Mouse (Mus musculus) naive thymus-derived CD4-positive, alpha-beta T cell, adult 2 months (primary cell): Measurements from ENCODE around the gene Rsph3a.
A peak's percentile ranks its signal among the peaks of the same experiment; 100 is the strongest.

Source experiments
- DNase-seq: peaks from one replicate; pipeline ENCODE4 v3.0.0-alpha.2; 2011; ENCODE audit warnings: low read depth

Rsph3a gene

DNA sequence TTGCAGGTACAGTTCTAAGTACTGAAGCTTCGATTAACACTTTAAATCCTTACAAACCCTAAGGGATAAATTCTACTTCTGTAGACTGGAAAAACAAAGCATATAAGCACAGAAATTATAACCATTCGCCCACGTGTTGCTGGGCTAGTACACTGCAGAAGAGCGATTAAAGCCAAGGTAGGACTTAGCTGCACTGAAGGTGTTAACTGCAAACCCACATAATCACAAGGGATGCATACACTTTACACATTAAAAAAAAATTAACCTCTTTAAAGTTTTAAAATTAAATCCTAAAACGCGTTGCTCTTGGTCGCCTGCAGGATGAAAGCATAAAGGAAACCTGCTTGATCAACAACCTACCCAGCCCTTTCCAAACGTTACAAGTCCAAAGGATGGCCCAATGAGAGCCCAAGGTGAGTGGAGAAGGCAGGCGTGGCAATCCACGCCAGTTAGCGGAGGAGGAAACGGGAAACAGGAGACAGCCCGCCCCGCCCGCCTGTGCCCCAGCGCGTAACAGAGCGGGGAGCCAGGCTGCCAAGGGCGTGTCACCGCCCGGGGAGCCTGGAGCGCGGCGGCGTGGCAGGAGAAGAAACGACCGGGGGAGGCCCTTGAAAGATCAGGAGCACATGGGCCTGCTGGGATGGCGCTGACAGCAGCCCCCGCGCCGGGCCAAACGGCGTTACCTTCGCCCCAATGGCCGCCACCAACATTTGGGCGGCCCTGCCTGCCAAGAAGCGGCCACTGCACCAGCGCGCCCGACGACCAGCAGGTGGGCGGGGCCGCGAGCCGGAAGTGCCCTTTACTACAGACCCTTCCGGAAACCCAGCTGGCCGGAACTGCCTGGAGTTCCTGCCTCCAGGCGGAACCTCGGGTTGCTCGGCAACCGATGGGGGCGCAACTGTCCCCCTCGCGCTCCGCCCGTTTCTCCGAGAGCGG, at the start of gene Rsph3a:
Rsph3a (plus strand) TSS at position 498 of the 936 bp plus-strand sequence.
- peak; percentile 61 for DNase-seq

DNA sequence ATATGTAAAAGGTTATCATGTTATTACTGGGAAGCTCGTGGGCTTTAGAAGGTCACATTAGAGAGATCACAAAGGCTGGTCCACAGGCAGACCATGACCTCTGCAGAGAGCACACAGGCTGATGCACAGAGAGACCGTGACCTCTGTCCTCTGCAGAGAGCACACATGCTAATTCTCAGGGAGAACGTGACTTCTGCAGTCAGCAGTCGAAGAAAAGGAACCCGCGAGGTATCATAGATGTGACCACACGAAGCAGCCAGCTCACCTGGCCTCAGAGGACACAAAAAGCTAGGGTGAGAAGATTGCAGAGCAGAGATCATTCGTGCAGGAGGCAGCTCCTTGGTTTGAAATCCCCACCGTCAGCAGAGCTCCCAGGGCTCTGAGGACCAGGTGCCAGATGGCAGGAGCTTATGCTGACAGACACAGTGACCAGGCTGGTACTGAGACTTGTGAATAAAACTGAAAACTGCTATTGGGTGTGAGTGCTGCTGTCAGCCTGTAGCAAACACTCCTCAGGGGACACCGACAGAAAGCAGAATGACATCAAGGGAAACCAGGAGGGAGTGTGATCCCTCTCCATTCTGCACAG, 49.3 kb upstream of the Rsph3a start:
- DNase-seq = no peak

DNA sequence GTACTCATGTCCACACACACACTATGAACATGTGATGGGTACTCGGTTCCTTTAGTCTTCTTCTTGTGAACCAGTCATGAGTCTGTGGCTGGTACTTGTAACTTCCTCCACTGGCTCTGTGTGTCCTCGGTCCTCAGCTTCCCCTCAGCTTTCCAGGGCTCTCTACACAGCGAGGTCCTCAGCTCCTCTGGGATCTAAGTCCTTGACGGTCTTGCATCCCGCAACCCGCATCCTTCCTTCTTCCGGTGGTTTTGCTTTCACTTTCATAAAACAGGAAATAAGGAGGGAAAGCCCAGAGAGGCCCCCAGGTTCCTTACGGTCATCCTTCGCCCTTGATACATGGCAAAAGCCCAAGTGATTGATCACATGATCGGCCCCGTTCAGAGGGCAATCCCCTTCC, 48.3 kb upstream of the Rsph3a start:
- DNase-seq = peak; percentile 48

DNA sequence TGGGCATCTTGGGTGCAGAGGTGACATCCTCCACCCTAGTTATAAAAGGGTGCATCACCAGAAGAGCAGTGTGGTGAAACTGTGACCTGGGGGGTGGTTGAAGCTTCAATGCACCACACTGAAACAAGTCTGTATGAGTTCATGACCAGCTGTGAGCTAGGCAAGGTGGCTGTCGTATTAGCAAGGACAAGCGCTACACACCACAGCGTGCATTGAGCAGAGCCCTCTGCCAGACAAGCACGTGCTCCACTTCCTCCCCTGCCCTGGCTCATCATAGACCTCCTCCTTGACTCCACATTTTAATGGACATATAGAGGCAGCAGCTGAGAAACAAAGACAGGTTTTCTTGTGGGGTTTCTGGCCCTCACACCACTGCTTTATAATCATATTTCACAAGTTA, 47.7 kb upstream of the Rsph3a start:
- DNase-seq = peak; percentile 33

DNA sequence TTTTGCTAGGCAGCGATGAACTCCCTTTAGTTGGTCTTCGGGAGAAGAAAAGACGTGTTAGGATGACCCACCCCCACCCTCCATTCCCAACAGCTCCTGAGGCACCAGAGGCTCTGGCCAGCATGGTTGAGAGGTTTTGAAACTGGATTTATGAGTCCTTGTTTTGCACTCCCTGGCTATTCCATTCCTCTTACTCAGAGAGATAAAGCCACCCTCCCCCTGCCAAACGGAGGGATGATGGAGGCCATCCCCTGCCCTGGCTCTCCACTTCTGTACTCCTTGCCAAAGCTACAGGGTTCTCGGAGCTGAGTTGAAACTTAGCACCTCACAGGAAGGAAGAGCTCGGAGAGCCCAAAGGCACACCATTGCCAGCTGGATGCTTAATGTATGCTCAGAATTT, 46.2 kb upstream of the Rsph3a start:
- DNase-seq = no peak

DNA sequence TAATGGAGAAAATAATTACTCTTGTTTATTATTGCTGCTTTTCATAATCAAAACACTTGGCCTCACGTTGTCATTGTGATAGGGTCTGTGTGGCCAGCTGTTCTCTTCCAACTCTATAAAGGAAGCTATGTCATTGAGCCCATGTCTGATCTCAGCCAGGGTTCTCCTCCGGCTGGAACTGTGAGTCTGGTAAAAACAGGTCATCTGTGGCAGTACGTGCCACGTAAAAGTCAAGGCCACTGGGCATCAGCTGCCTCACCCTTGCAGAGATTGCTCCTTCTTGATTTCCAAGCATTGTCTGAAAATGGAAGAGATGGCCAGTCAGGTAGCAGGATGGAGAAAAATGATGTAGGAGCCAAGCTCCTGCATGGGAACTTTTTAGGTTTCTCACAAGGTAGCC, 45.5 kb upstream of the Rsph3a start:
- no peak for DNase-seq

DNA sequence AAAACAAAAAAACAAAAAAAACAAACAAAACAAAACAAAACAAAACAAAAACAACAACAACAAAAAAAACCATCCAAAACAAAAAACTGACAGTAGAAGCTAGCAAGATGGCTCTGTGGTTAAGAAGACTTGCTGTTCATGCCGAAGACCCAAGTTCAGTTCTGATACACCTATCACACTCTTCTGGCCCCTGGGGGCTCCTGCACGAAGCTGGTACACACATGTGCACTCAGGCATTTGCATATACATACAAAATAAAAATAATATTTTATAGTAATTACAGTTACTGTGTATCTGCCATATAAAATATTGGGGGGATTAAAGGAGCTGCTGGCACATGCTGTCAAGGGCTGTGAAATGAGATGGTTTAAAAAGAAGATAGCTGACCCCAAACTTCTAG, 43.9 kb upstream of the Rsph3a start:
- no peak for DNase-seq

DNA sequence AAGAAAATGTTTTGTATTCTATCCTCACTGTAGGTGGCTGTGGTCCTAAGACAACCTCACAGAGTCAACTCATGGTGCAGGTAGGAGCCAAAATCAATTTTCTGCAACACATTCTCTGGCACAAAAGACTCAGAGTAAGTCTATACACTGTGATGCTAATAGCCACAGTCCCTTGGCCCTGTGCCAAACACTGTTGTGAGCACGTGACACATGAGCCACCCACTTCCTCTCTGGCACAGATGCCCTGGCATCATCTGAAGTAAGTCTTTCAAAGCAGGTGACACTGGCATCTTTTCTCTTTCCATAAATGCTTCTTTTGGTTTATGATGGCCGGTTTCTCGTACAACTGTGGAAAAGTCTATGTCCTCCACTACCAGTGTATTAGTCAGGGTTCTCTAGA, 43.1 kb upstream of the Rsph3a start:
- peak; percentile 95 for DNase-seq

DNA sequence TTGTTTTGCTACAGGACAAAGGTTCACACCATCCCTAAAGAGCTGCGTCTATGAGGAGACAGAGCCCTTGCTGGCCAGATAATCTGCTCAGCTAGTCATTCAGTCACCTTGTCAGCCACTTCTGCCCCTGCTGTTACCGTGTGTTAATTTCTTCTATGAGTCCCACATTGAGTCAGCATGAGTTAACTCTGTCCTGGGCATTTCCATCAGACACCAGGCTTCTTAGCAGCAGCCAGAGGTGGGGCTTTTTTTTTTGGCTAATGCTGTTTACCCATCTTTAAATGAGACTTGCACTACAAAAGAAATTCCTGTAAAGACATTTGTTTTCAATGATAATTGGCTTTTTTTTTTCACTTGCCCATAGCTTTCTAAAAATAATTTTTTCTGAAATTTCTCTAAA, 40.4 kb upstream of the Rsph3a start:
- no peak for DNase-seq

DNA sequence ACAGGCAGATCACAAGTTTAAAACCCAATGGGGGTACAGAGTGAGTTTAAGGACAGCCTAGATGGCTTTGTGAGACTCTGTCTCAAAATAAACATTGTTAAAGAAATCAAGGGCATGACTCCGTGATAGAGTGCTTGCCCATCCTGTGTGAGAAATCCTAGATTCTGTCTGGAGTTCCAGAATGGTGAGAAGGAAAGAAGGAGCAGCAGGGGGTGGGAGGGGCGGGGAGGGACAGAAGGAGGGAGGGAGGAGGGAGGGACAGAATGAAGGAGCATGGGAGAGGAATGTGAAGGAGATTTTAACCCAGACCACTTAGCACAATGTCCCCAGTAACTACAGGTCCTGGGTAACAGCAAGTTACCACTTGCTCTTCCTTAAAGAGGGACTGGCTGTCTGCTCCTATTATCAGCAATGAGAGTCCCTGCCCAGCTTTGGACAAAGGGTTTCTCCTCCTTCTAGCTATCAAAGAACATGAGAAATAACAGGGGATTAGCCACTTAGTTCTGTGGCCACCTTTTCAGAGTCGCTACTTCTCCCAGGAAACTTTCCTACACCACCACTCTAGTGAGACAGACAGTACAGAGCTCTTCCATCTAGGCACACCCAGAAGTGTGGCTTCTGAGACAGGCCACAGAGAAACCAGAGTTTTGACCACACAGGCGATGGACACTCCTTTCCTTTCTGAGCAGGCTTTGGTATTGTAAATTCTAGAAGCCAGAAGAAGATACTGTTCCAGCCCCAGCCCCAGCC, 39.3 kb upstream of the Rsph3a start:
- DNase-seq = peak; percentile 50

DNA sequence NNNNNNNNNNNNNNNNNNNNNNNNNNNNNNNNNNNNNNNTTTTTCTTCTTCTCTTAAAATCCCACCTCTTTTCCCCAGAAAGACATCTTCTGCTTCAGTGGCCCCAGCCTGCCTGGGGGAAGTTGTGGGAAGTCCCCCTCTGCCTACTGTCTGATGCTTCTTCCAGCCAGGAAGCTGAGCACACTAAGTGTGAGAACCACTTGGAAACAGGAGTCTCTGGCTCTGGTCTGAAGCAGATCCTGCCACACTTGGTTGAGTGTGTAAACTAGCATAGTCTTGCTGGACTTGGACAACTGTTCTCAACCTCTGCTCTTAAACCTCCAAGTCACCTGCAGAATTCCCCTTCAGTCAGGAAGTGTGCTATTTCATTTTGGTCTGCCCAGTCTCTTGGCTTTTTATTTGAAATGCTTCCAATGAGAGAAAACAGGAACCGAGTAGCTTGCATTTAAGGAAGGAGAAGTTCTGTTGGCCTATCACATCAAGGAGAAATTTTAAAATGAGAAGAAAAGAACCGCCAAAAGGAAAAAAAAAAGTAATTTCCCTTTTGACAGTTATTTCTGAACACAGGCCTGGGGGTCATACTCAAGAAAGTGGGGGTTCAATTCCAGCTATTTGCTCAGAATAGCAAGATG, 30.7 kb upstream of the Rsph3a start:
- DNase-seq = no peak

DNA sequence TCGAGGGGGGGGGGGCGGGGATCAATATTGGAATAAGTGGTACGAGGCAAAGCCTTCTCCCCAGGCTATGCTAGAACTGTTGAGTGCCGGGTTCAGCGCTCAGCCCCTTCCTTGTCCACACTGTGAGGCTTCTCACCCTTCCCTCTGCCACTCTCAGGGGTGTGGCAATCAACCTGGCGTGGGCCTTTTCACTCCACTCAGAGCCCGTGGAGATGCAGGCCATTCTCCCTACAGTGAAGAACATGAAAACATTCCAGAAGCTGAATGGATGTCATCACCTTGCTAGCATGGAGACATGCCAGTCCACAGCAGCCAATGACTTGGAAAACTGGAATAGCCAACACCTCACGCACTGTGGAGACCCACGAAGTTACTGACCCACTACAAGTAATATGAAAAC, 29.6 kb upstream of the Rsph3a start:
- no peak for DNase-seq

DNA sequence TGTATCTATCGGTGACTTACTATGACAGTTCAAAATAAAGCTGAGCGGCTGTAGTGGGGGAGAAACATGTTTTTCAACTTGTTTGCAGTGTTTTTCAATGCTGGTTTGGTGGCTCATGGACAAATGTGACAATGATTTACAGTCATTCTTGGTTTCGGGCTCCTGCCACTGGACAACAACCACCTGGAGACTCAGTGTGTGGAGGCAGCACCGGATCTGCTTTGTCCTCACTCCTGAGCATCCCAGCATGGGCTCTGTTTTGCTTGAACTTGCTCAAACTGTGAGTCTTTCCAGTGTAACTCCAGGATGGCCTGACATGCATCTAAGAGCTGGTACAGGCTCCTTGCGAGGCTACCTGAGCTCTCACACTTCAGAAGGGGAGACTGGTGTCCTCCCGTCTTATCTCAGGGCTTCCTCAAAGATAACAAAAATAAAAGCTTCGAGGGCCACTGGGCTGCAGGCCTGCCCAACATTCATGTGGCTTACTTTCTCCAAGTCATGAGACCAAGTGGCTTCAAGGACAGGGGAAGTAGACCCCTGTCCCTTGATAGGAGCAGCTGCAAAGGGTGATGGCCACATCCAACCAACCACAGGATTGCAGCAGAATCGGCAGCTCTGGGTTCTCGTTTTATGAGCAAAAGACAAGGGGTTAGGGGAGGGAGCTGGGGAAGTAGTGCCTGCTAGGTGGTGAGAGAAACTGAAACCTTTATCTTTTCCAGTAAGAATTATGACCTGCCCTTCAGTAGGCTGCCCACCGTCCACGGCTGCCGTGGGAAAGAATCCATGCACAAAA, 28.4 kb upstream of the Rsph3a start:
- no peak for DNase-seq

DNA sequence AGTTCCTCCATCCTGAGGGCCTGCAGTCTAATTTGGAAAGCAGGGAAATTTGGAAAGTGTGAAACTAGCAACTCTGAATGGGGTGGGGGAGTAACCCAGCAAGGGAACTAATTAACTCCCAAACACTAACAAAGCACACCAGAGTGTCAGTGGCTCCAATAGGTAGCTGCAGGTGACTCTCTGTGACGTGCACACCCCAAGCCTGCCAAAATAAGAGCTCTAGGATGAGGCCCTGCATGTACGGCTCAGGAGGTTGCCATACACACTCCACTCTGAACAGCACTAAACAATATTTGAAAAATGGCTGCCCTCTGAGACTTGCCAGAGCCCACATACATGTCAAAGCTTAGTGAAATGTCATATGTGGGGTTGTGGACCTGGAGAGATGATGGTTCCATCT, 27.1 kb upstream of the Rsph3a start:
- no peak for DNase-seq

DNA sequence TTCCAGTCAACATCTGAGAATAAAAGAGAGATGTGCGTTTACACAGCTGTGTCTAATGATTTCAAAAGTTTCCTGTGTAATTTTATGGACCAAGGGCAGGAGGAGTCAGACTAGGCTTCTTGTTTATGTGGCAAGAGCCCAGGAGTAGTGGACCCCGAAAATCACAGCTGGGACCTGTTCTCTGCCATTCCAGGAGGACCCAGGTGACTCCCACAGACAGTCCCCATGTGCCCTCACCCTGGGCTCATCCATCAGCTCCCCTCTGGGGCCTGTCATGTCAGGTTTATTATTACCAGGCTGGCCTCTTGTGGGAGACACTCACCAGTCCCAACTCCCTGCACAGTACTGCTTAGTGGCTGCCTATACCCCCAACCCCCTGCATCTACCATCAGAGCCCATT, 26.2 kb upstream of the Rsph3a start:
- DNase-seq = no peak

DNA sequence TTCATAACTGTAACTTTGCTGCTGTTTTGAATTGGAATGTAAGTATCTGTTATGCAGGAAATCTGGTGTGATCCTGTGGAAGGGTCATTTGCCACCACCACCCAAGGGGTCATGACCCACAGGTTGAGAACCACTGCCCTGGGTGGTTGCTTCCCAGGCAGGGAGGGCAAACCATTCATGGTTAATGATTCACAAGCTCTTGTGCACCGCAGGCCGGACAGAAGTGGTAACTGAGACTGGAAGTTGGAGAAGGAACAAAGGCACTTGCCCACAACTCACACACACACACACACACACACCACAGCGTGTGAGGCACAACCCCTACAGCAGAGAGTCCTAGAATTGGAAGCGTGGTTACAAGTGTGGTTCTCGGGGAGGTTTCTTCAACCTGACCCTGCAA, 22.9 kb upstream of the Rsph3a start:
- DNase-seq = no peak

DNA sequence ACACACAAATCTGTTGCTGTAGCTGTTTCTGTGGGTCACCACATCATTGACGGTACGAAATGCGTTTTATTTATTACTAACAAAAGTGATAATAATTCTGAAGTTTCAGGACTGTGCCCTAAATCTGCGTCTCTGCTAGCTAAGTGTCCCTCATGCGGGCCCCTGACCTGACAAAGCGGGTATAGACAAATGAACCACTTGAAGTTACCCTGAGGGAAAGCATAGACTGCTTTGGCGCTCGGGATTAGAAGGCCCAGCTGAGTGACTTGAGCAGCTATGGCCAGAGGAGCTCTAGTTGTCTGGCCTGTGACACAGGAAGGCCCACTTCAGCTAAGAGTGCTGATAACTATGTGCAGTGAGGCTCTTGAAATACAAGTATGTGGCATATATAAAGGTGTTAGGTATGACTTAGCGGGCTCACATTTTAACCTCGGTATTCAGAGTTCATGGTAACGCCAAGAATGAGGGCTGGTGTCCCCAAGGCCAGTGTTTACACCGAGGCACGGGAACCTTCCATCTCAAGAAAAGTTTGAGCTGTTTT, 21.2 kb upstream of the Rsph3a start:
- DNase-seq = no peak

DNA sequence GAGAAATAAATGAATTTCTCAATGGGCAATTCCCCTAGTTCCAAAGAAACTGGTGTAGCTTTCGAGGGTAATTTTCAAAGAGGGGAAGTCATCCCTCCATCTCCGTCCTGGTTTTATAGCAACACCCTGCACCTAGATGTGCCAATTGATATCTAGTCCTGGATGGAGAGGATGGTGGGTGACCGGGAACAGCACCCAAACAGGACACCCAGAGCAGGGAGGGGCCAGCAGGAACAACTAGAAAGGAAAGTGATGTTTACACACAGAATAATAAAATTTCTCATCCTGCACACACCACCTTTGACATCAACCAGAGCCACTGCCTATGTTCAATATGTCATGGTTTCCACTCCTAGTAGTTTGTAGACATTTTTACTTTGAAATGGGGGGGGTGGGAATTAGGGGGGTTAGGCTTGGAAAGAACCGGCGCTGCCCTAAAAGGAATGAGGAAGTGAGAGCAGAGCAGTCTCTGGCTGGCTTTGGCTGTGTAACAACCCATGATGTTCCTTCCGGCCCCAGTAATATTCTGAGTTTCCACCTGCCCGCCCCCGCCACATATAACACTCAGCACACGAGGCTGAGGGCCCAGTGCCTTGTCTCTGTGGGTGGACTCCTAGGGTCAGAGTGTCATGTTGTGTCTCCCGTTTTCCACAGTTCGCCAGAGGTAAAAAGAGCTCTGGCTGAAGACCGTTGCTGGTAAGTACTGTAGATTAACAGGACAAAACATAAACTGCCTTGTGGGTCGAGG, 19.8 kb upstream of the Rsph3a start, which contains the start of gene Tagap:
Tagap (plus strand) TSS at position 588 of the 748 bp plus-strand sequence.
- peak; percentile 86 for DNase-seq

DNA sequence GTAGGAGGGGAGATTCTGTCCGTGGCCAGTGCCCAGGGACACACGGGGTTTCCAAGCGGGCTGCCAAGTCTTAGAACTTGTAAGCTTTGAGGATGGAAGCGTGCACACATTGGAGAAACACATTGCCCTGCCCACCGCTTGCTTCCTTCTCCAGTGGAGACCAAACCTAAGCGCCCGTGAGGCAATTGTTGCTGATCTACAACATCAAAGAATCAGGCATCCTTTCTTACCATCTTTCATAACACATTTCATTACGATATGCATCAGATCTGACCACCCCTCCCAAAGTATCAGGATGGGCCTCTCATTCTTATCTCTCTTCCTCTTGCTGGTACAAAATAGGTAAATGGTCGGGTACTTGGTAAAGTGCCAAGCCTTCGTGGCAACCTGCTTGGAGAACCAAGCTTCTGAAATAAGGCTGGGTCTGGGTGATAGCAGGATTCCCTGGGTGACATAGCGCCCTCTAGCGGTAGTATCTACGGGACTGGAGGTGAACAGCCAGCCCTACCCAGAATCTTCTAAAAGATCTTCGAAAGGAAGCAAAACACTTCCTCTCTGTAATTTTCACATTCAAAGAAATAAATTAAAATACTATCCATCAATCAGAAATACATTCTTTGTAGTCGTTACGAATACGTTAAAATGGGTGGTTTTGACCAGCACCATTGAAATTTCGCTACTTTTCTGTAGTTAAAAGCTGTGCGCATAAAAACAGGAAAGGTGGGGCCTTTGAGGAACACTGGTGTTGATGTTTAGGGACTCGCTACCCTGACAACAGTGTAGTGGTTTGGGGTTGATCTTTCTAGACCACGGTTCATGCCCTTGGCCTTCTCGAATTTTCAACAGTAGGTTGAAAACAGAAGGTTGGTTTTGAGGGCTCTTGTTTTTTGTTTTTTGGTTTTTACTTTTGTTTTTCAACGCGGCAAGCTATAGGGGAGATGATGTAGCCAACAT, 17.6 kb upstream of the Rsph3a start:
- peak; percentile 98 for DNase-seq
